Mouse (Mus musculus) gastrocnemius, adult 18-20 months (tissue): ENCODE data around the gene Gm13276. TPM values are rescaled to one million over a fixed set of nuclear protein-coding genes. Genes with fewer than 3 reads are reported as not detected.
"Not testable (repeated sequence)": the region's sequence is repeated elsewhere in the genome, so short reads cannot be mapped to it uniquely, and the experiment has no call there.

Experiments used
- DNase-seq: peaks from one replicate; pipeline ENCODE4 v3.0.0; 2021; ENCODE audit warnings: low spot score
- long read RNA-seq, 2 experiments: library from polyadenylated mRNA; stranded (forward); transcript quantifications; one replicate each; pipeline ENCODE4 v2.0.0; 2021
- total RNA-seq, 2 experiments: library from RNA; stranded (reverse); gene quantifications; 2 replicates each; pipeline ENCODE4 v1.2.3; 2021

Gm13276 gene
- total RNA-seq: not detected
- long read RNA-seq, experiment 1: 0 reads
- long read RNA-seq, experiment 2: 0 reads

GRCm38 (mm10) chr4:88785409-88785808 lies at the start of gene Gm13276:
TSS of gene Gm13276 (plus strand) at chr4:88785709.
- not testable (repeated sequence) for DNase-seq

GRCm38 (mm10) chr4:88738480-88738879 lies 47.0 kb upstream of the Gm13276 start:
- peak; percentile 65 for DNase-seq

GRCm38 (mm10) chr4:88739036-88739435 lies 46.5 kb upstream of the Gm13276 start:
- DNase-seq: no peak

GRCm38 (mm10) chr4:88741426-88741825 lies 44.1 kb upstream of the Gm13276 start:
- DNase-seq: no peak

GRCm38 (mm10) chr4:88742771-88743371 lies 42.6 kb upstream of the Gm13276 start:
- DNase-seq: no peak

- DNase-seq: no peak
Observed at GRCm38 (mm10) chr4:88744207-88744606, 41.3 kb upstream of the Gm13276 start.

- no peak for DNase-seq
Observed at GRCm38 (mm10) chr4:88749926-88750325, 35.6 kb upstream of the Gm13276 start.

GRCm38 (mm10) chr4:88754818-88755340 lies 30.6 kb upstream of the Gm13276 start, which contains the start of gene Gm13271:
TSS of gene Gm13271 (plus strand) at chr4:88754868.
- DNase-seq: peak; percentile 58

- DNase-seq: not testable (repeated sequence)
Observed at GRCm38 (mm10) chr4:88756581-88757513, 28.7 kb upstream of the Gm13276 start.

- peak; percentile 83 for DNase-seq
Observed at GRCm38 (mm10) chr4:88757628-88758031, 27.9 kb upstream of the Gm13276 start.

- DNase-seq: not testable (repeated sequence)
Observed at GRCm38 (mm10) chr4:88758751-88759150, 26.8 kb upstream of the Gm13276 start.

GRCm38 (mm10) chr4:88759610-88760268 lies 25.8 kb upstream of the Gm13276 start, which contains the start of gene Gm13283:
TSS of gene Gm13283 (plus strand) at chr4:88760119.
- not testable (repeated sequence) for DNase-seq

GRCm38 (mm10) chr4:88760431-88760830 lies 25.1 kb upstream of the Gm13276 start:
- DNase-seq: peak; percentile 68

- DNase-seq: peak; percentile 65
Observed at GRCm38 (mm10) chr4:88761776-88762175, 23.7 kb upstream of the Gm13276 start.

GRCm38 (mm10) chr4:88762341-88762740 lies 23.2 kb upstream of the Gm13276 start:
- DNase-seq: not testable (repeated sequence)

GRCm38 (mm10) chr4:88763384-88764018 lies 22.0 kb upstream of the Gm13276 start:
- DNase-seq: peak; percentile 42

- DNase-seq: not testable (repeated sequence)
Observed at GRCm38 (mm10) chr4:88773534-88773933, 12.0 kb upstream of the Gm13276 start, which contains the start of gene Gm13290. TSS of gene Gm13290 (plus strand) at chr4:88773834.

GRCm38 (mm10) chr4:88776622-88777021 lies 8.9 kb upstream of the Gm13276 start, which contains the start of gene Gm13289:
TSS of gene Gm13289 (plus strand) at chr4:88776922.
- not testable (repeated sequence) for DNase-seq

- DNase-seq: not testable (repeated sequence)
Observed at GRCm38 (mm10) chr4:88779550-88779949, 6.0 kb upstream of the Gm13276 start, which contains the start of gene Gm13272. TSS of gene Gm13272 (plus strand) at chr4:88779850.

GRCm38 (mm10) chr4:88780320-88780719 lies 5.2 kb upstream of the Gm13276 start:
- DNase-seq: not testable (repeated sequence)

- DNase-seq: not testable (repeated sequence)
Observed at GRCm38 (mm10) chr4:88781831-88782230, 3.7 kb upstream of the Gm13276 start, which contains the start of gene Ifnz. TSS of gene Ifnz (plus strand) at chr4:88782131.
